Mouse (Mus musculus) thymus, adult 2 months (tissue): Measurements from ENCODE around the gene 1700061G19Rik.

Experiments used
- CTCF ChIP-seq: fragments of 200-500 bp; IDR thresholded peaks from 2 replicates; pipeline ENCODE4 v1.5.1; 2012; ENCODE audit warnings: mild to moderate bottlenecking, control low read depth, low read length, moderate library complexity, borderline replicate concordance; ENCODE audit not compliant: control insufficient read depth, poor library complexity, insufficient read depth; ENCODE audit errors: extremely low read depth
- POLR2A ChIP-seq: fragments of 200-500 bp; IDR thresholded peaks from 2 replicates; pipeline ENCODE4 v1.6.1; 2012; ENCODE audit warnings: mild to moderate bottlenecking, low read length, control low read depth, moderate library complexity; ENCODE audit not compliant: control insufficient read depth, poor library complexity, insufficient read depth; ENCODE audit errors: extremely low read depth

DNA sequence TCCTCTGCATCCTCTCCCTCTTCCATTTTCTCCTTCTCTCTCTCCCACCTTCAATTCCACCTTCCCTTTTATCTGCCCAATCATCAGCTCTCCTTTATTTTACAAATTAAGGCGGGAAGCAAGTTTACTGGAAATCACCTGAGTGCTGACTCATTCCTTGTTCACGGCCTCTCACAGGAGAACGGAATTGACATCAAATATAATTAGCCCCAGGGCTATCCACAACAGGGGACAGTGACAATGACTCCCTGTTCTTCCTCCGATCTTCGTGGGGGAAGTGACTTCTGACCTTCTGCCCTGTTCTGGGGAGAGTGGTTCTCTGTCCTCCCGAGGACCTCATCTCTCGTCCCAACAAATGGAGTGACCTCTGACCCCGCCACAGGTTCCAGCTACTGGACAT lies 1.7 kb downstream of the 1700061G19Rik start:
- TF ChIP-seq CTCF (no peak), POLR2A (no peak)
